Mouse (Mus musculus): Measurements from ENCODE around the gene Gm20388. TPM values are rescaled to one million over a fixed set of nuclear protein-coding genes. Genes with fewer than 3 reads are reported as not detected.

Gm20388 gene
- total RNA-seq, 2 experiments from 2014 or later: 5.8 TPM; not detected in 1

- peak; percentile 91 for DNase-seq
Measured at GRCm38 (mm10) chr8:124231176-124231484, 4320.5 kb downstream of the Gm20388 start, which contains the start of gene Galnt2. Galnt2 (plus strand) TSS chr8:124231391.

GRCm38 (mm10) chr8:124231485-124232279, 4321.0 kb downstream of the Gm20388 start:
- DNase-seq: peak; percentile 70

GRCm38 (mm10) chr8:124232280-124232600, 4321.6 kb downstream of the Gm20388 start:
- no peak for DNase-seq

- DNase-seq: no peak
Measured at GRCm38 (mm10) chr8:124234496-124234895, 4323.9 kb downstream of the Gm20388 start.

GRCm38 (mm10) chr8:124235536-124235935, 4324.9 kb downstream of the Gm20388 start:
- DNase-seq: no peak

- DNase-seq: no peak
Measured at GRCm38 (mm10) chr8:124239350-124239749, 4328.7 kb downstream of the Gm20388 start.

- DNase-seq: no peak
Measured at GRCm38 (mm10) chr8:124240932-124241331, 4330.3 kb downstream of the Gm20388 start.

GRCm38 (mm10) chr8:124242208-124242607, 4331.6 kb downstream of the Gm20388 start:
- no peak for DNase-seq

GRCm38 (mm10) chr8:124242913-124243312, 4332.3 kb downstream of the Gm20388 start:
- no peak for DNase-seq

- DNase-seq: no peak
Measured at GRCm38 (mm10) chr8:124247581-124247980, 4336.9 kb downstream of the Gm20388 start.

GRCm38 (mm10) chr8:124248688-124249087, 4338.0 kb downstream of the Gm20388 start:
- no peak for DNase-seq

GRCm38 (mm10) chr8:124250255-124250654, 4339.6 kb downstream of the Gm20388 start:
- DNase-seq: no peak

GRCm38 (mm10) chr8:124250785-124251184, 4340.1 kb downstream of the Gm20388 start:
- no peak for DNase-seq

GRCm38 (mm10) chr8:124252533-124252950, 4341.9 kb downstream of the Gm20388 start:
- DNase-seq: no peak

GRCm38 (mm10) chr8:124253939-124254338, 4343.3 kb downstream of the Gm20388 start:
- no peak for DNase-seq

- DNase-seq: peak; percentile 49
Measured at GRCm38 (mm10) chr8:124256841-124257240, 4346.2 kb downstream of the Gm20388 start.

GRCm38 (mm10) chr8:124257363-124257762, 4346.7 kb downstream of the Gm20388 start:
- peak; percentile 86 for DNase-seq

GRCm38 (mm10) chr8:124259146-124259545, 4348.5 kb downstream of the Gm20388 start:
- DNase-seq: no peak

GRCm38 (mm10) chr8:124259925-124260324, 4349.3 kb downstream of the Gm20388 start:
- no peak for DNase-seq

GRCm38 (mm10) chr8:124260371-124260770, 4349.7 kb downstream of the Gm20388 start:
- no peak for DNase-seq

GRCm38 (mm10) chr8:124263058-124263457, 4352.4 kb downstream of the Gm20388 start:
- no peak for DNase-seq

GRCm38 (mm10) chr8:124264032-124264431, 4353.4 kb downstream of the Gm20388 start:
- DNase-seq: peak; percentile 49

- DNase-seq: no peak
Measured at GRCm38 (mm10) chr8:124264671-124265070, 4354.0 kb downstream of the Gm20388 start.

GRCm38 (mm10) chr8:124265130-124265529, 4354.5 kb downstream of the Gm20388 start:
- no peak for DNase-seq

GRCm38 (mm10) chr8:124265798-124266197, 4355.2 kb downstream of the Gm20388 start:
- DNase-seq: peak; percentile 60

All from heart, postnatal 4 days (tissue).